Mouse (Mus musculus): Measurements from ENCODE around the gene Tmem267.
"Not testable (repeated sequence)": the region's sequence is repeated elsewhere in the genome, so short reads cannot be mapped to it uniquely, and the experiment has no call there.

- TF ChIP-seq EP300, CTCF (IDR thresholded peaks at IDR 0.05; ENCODE audit: low read depth): not testable (repeated sequence)
Observed at GRCm38 (mm10) chr13:119599066-119599465, 111.2 kb downstream of the Tmem267 start.

Measured in liver, postnatal 0 days (tissue).